Mouse (Mus musculus) stomach, postnatal 0 days (tissue): ENCODE data around the gene Sypl2. TPM values are rescaled to one million over a fixed set of nuclear protein-coding genes. Genes with fewer than 3 reads are reported as not detected.

Experiments
- ATAC-seq: fragments of 200-750 bp; cut with Nextera tagmentation; 2 replicates; pipeline ENCODE4 v1.8.0; 2017; ENCODE audit not compliant: low FRiP score, low TSS enrichment
- DNase-seq: peaks from one replicate; pipeline ENCODE4 v3.0.0-alpha.2; 2016; ENCODE audit warnings: low spot score
- H3K27ac ChIP-seq: fragments of 300-500 bp; sonication (generic); replicated peaks from 2 replicates; pipeline ENCODE4 v1.5.1; 2014; ENCODE audit warnings: mild to moderate bottlenecking, control low read depth
- H3K27me3 ChIP-seq: fragments of 300-500 bp; sonication (generic); 2 replicates; pipeline ENCODE4 v1.6.1; 2014; ENCODE audit warnings: low read length; ENCODE audit not compliant: control insufficient read depth, insufficient read depth
- H3K36me3 ChIP-seq: fragments of 300-500 bp; sonication (generic); 2 replicates; pipeline ENCODE4 v1.6.1; 2014; ENCODE audit warnings: low read length, mixed read lengths; ENCODE audit not compliant: control insufficient read depth, insufficient read depth
- H3K4me1 ChIP-seq: fragments of 300-500 bp; sonication (generic); replicated peaks from 2 replicates; pipeline ENCODE4 v1.6.1; 2014; ENCODE audit warnings: antibody characterized with exemption; ENCODE audit not compliant: control insufficient read depth, insufficient read depth
- H3K4me2 ChIP-seq: fragments of 300-500 bp; sonication (generic); replicated peaks from 2 replicates; pipeline ENCODE4 v1.6.1; 2014; ENCODE audit warnings: low read depth, mild to moderate bottlenecking, control low read depth, moderate library complexity
- H3K4me3 ChIP-seq: fragments of 300-500 bp; sonication (generic); 2 replicates; pipeline ENCODE4 v1.5.1; 2014; ENCODE audit warnings: low read depth, low read length, control low read depth
- H3K9ac ChIP-seq: fragments of 300-500 bp; sonication (generic); 2 replicates; pipeline ENCODE4 v1.6.1; 2014; ENCODE audit warnings: mild to moderate bottlenecking, low read length, control low read depth, mixed read lengths
- H3K9me3 ChIP-seq: fragments of 300-500 bp; sonication (generic); 2 replicates; pipeline ENCODE4 v1.6.1; 2016; ENCODE audit warnings: low read length; ENCODE audit not compliant: control insufficient read depth
- CTCF ChIP-seq: IDR thresholded peaks from 2 replicates; pipeline ENCODE4 v1.5.1; 2016; ENCODE audit warnings: antibody characterized with exemption, low read depth, mild to moderate bottlenecking, moderate library complexity
- EP300 ChIP-seq: optimal IDR thresholded peaks from 2 replicates; pipeline ENCODE3; 2016; ENCODE audit warnings: antibody characterized with exemption
- WGBS: fragments of 180-500 bp; shearing (Covaris S2); extraction: QIAGEN DNeasy Blood & Tissue Kit; methylation state at CpG from one replicate; pipeline ENCODE4 v1.1.7; 2014; 5-methylcytosine and 5-hydroxymethylcytosine counted together
- polyA plus RNA-seq: library from polyadenylated mRNA; unstranded; fragments of >200 nt; fragmentation: Nextera tagmentation; extraction: Ambion mirVana; gene quantifications from 2 replicates; pipeline ENCODE4 v1.2.1, GENCODE M21; 2015

Gene Sypl2
- polyA plus RNA-seq, 1 experiment from 2014 or later = 0.04 TPM

- no peak overlapping the region for H3K4me2 ChIP-seq
- DNase-seq = peak; percentile 87
- no peak for ATAC-seq
- 82% methylated on average over 11 of the region's 11 CpGs for WGBS
- H3K4me1 ChIP-seq = peaks cover 5% of the 10 kb centered on the region; the same call in 1 of the 2 replicates
- H3K27ac ChIP-seq = no peak overlapping the region
- H3K4me3 ChIP-seq = no peak overlapping the region
- H3K9ac ChIP-seq = no peak overlapping the region
- TF ChIP-seq EP300 (no peak), CTCF (peak; percentile 94)
- H3K36me3 ChIP-seq = no peaks in the 10 kb centered on the region; the same call in 1 of the 2 replicates
- no peaks in the 10 kb centered on the region for H3K9me3 ChIP-seq
- H3K27me3 ChIP-seq = no peaks in the 10 kb centered on the region
Measured at GRCm38 (mm10) chr3:108203621-108204325, 22.7 kb downstream of the Sypl2 start.

- DNase-seq (peak; percentile 14), ATAC-seq (no peak)
- Histone ChIP-seq H3K4me2 (no peak overlapping the region), H3K4me1 (peaks cover 5% of the 10 kb centered on the region; the same call in 1 of the 2 replicates), H3K27ac (no peak overlapping the region), H3K27me3 (no peaks in the 10 kb centered on the region), H3K4me3 (no peak overlapping the region), H3K36me3 (no peaks in the 10 kb centered on the region; the same call in 1 of the 2 replicates), H3K9ac (no peak overlapping the region), H3K9me3 (no peaks in the 10 kb centered on the region)
- TF ChIP-seq EP300 (no peak), CTCF (no peak)
- WGBS = 90% methylated on average over 13 of the region's 13 CpGs
Measured at GRCm38 (mm10) chr3:108203212-108203611, 23.2 kb downstream of the Sypl2 start.

GRCm38 (mm10) chr3:108202506-108202905 is 23.9 kb downstream of the Sypl2 start:
- DNase-seq (peak; percentile 40), ATAC-seq (no peak)
- Histone ChIP-seq H3K9me3 (no peaks in the 10 kb centered on the region), H3K36me3 (no peaks in the 10 kb centered on the region; the same call in 1 of the 2 replicates), H3K27me3 (no peaks in the 10 kb centered on the region), H3K4me2 (no peak overlapping the region), H3K4me1 (peaks cover 5% of the 10 kb centered on the region; the same call in 1 of the 2 replicates), H3K27ac (0 out of 2 replicates have a peak overlapping the region, but pooled peaks have one; percentile 8), H3K9ac (no peak overlapping the region), H3K4me3 (no peak overlapping the region)
- no peak for TF ChIP-seq CTCF
- no peak for TF ChIP-seq EP300

DNA sequence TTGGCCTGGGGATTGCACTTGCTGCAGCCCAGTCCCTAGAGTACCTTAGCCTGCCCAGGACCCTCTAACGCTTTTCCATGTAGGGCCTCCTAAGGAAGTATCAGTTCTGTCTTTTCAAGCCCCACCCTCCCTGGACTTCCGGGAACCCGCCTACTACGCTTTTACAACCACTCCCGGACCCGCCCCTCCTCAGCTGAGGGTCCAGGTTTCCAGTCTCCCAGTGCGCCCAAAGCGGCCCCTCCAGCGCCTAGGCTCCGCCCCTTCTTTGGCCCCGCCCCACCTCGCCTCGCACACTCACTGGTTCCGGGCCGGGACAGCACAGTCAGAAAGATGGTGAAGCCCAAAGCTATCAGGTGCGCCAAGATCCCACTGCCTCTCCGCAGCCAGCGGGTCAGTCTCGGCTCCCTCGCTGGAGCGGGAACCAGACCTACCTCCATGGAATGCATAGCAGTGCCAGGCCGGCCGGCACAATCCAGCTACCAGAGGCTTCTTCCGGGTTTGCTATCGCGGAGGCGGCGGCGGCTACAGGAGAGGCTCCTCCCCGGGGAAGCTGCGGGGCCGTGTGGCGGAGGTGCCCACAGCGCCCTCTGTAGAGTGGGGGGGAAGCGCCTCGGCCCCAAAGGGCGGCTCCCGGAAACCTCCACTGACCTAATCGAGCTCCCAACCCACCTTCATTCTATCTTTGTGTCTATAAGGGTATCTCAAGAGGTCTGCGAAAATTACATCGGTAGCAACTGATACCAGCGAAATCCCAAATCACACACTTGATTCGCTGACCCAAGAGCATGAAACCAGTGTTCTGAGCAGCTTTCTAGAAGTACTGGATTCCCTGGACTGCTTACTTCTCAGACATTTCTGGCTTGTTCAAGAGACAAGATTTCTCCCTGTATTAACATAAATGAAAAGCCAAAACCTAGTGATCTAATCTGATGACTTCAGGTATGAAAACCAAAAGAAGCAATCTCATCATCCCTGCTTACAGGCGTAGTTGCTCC is 25.8 kb downstream of the Sypl2 start, which contains the start of gene Cyb561d1:
TSS of gene Cyb561d1 (minus strand) at position 884 of the 995 bp plus-strand sequence.
- TF ChIP-seq EP300 (peak; percentile 71), CTCF (peak; percentile 78)
- DNase-seq (peak; percentile 95), ATAC-seq (peak; percentile 92)
- no peaks in the 10 kb centered on the region for H3K27me3 ChIP-seq
- H3K4me1 ChIP-seq = peaks cover 5% of the 10 kb centered on the region; the same call in 1 of the 2 replicates
- H3K9me3 ChIP-seq = no peaks in the 10 kb centered on the region
- peak within 1 kb of the TSS; percentile 74 for H3K9ac ChIP-seq
- H3K4me2 ChIP-seq = peak within 1 kb of the TSS; percentile 64
- peak within 1 kb of the TSS; percentile 95 for H3K27ac ChIP-seq
- WGBS = 2% methylated on average over 44 of the region's 44 CpGs
- no peaks in the 10 kb centered on the region; the same call in 1 of the 2 replicates for H3K36me3 ChIP-seq
- peak within 1 kb of the TSS; percentile 71 for H3K4me3 ChIP-seq

DNA sequence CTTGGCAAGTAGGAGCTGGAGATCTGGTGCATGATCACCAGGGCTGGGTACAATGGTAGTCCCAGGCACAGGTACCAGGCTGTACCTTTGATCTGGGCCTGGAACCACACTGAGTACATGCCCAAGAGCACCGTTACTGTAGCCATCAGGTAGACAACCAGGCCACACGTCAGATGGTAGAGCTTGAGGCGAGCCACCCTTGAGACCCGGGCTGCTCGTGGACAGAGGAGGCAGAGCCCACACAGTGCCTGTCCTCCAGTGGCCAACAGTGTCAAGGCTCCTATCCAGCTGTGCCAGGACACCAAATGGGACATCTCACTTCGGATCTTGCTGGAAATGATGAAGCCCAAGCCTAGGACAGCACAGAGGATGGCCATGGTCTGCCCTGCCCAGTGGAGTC is 27.2 kb downstream of the Sypl2 start:
- peak overlapping the region; percentile 64; the same call in 1 of the 2 replicates for H3K4me2 ChIP-seq
- ATAC-seq = no peak
- H3K27ac ChIP-seq = no peak overlapping the region
- no peak for DNase-seq
- H3K9ac ChIP-seq = no peak overlapping the region
- WGBS = 91% methylated on average over 6 of the region's 6 CpGs
- H3K36me3 ChIP-seq = no peaks in the 10 kb centered on the region; the same call in 1 of the 2 replicates
- no peaks in the 10 kb centered on the region for H3K9me3 ChIP-seq
- no peaks in the 10 kb centered on the region for H3K27me3 ChIP-seq
- peaks cover 5% of the 10 kb centered on the region; the same call in 1 of the 2 replicates for H3K4me1 ChIP-seq
- H3K4me3 ChIP-seq = no peak overlapping the region
- no peak for TF ChIP-seq CTCF
- no peak for TF ChIP-seq EP300
